Mouse (Mus musculus): ENCODE data around the gene Bbs9.

Bbs9 gene

DNA sequence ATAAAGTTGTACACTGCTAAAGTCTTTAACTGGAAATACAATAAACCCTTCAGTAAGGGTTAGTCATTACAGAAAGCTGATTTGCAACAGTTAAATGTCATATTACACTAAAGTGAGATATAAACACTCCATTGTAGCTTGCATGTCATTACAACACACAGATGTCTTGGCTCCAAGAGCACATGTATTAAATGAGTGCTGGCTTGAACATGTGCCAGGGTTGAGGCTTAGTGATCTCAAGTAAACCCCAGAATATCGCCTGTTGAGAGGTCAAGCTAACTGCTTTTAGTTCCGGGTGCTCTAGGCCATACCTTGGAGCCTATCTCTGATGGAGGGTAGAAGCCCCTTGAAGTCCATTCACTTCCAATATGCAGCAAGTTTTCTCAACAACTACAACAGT, 273.1 kb downstream of the Bbs9 start:
- DNase-seq (ENCODE audit: low spot score) = no peak

- no peak for DNase-seq (ENCODE audit: low spot score)
Observed at GRCm38 (mm10) chr9:22750779-22751545, 275.4 kb downstream of the Bbs9 start.

DNA sequence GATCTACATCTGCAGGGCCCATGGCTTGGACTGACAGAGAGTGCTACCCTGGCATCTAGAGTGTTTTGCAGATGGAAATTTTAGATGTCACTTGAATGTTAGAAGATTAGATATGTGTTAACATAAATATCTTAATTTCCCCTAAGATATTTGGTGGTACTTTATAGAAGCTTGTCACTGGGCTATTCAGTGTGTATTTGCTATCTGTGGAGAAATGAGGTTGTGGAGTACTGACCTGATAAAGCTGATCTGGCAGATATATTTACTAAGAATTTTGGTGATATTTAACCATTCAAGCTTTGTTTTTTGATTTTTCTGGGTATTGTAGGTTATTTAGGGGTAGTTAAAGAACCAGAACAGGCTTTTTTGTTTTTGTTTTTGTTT, 276.0 kb downstream of the Bbs9 start:
- DNase-seq (ENCODE audit: low spot score) = no peak

- no peak for DNase-seq (ENCODE audit: low spot score)
Observed at GRCm38 (mm10) chr9:22754081-22754672, 278.7 kb downstream of the Bbs9 start.

DNA sequence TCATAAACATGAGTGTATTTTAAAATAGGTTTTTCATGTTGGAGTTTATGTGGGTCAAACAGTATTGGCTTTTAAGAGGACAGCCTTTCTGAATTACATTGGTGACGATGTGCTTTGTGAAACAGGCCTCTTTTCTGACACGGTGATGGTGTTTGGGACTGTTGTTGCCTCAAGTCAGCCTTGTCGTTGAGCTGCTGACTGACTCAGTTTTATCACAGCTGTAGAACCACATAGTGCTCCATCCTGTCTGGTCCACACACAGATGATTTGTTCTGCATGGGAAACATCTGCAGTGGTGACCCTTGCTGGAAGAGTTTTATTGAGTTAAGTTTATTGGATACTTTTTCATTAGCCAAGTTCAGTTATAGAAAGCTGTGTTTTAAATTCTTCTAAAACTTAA, 283.0 kb downstream of the Bbs9 start:
- DNase-seq (ENCODE audit: low spot score) = no peak

- DNase-seq (ENCODE audit: low spot score) = no peak
Observed at GRCm38 (mm10) chr9:22759241-22759640, 283.7 kb downstream of the Bbs9 start.

DNA sequence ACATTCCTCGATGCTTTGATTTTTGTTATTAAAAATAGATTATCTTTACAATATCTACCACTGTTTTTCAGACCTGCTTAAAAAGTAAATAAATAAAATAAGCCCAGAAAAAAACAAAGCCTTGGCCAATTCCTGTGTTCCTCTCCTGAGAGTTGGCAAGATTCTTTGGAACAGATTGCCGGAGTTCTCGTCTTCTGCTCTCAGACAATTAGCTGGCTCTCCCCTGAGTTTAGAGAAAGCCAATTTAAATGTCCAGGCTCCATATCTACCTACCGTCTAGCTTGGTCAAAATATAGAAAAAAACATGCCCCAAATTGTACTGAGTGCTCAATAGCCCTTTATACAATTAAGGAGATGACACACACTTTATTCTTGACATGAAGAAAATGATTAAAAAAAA, 284.9 kb downstream of the Bbs9 start:
- no peak for DNase-seq (ENCODE audit: low spot score)

DNA sequence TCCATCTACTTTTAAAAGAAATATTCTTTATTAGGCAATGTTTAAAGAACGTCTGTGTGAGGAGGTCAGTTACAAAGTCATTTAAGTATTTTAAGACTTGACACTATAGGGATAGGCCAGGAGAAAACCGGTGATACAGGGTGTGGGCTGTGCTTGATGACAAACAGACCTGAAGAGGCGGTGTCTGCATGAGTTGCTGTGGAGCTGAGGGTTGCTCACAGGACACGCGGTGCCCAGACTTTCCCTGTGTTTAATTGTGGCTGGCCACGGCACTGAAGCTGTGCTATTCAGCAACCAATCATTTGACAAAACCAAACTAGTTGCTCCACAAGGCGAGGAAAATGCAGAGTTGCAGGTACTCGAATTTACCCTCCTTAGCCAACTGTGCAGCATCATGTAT, 286.0 kb downstream of the Bbs9 start:
- DNase-seq (ENCODE audit: low spot score) = no peak

DNA sequence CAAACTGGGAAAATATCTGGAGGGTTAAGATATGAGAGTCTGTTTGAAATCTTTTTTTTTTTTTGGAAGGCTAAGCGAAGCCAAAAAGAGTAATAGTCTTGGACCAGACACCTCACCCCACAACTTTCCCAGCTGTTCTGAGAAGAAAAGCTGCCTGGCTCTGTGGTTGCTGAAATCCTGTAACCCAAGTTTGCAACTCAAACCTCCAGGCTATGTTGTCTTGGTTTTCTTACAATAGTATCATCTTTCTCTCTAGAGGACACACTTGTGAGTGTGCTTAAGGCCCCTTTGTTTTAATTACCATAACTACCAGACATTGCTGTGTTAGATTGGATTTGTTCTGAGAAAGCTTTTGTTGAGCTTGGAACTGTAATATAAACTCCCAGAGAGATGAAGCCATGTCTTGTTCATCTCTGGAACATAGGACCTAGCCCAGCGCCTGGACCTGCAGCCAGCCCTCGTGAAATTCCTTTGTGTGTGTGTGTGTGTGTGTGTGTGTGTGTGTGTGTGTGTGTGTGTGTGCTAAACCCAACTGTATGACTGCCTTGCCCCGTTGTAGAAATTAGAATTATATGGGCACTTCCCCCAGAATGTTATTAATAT, 290.2 kb downstream of the Bbs9 start:
- DNase-seq (ENCODE audit: low spot score) = no peak

DNA sequence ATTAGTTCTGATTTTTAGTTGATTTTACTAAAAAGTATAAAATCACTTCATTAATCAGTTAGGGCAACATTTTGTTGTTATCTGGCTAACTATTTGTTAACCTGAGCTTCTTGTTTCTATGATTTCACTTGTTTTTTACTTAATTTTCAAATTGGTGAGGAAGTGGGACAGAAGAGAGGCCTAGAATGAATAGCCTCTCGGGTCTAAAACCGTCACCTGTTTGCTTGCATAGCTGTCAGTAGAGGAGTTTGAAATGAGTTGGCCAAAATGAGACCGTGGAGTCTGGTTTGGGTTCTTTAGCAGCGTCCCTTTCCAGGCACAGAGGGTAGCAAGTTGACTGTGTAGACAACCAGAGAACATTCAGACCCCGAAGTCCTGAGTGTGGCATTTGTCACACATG, 291.6 kb downstream of the Bbs9 start:
- DNase-seq (ENCODE audit: low spot score) = no peak

DNA sequence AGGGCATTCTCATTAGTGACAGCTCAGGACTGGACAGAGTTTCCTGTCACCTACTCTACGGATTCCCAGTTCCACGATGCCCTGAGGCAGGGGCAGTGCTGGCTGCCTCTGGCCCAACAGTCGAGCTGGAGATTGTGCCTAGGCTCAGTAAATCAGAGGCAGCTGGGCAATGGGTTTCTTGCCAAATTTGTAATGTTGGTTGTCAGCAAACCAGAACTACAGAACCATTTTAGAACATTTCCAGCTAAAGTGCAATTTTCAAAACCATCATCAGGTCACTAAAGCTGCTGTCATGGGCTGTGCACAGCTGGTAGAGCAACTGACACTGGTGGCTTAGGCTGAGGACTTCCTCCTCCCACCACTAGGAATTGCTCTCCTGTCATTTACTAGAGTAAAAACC, 292.3 kb downstream of the Bbs9 start:
- no peak for DNase-seq (ENCODE audit: low spot score)

- DNase-seq (ENCODE audit: low spot score) = no peak
Observed at GRCm38 (mm10) chr9:22771785-22772184, 296.3 kb downstream of the Bbs9 start.

DNA sequence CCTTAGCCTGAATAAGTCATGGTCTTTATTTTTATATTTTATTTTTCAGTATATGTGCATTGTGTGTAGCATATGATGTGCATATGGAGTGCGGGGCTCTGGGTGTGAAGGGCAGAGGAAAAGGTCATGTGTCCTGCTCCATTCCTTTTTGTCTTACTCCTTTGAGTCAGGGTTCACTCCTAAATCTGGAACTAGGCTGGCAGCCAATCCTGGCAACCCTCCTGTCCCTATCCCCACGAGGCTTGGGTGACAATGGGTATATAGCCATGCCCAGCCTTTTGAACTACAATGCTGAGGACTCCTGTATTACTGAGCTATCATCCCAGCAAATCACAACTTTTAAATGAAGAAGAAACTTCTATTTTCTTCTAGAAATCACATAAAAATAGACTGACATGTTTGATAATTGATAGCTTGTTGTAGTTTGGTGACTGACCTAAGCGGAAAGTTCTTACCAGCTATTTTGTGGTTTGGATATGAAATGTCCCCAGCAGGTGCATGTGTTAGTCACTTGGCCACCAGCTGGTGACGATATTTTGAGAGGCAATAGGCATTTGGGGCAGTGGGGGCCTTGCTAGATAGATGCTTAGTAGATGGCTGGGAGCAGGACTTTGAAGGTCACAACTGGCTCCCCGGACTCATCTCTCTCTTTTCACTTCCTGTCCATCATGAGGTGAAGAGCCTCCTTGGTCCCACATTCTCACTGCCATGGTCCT, 300.9 kb downstream of the Bbs9 start:
- DNase-seq (ENCODE audit: low spot score) = no peak

- no peak for DNase-seq (ENCODE audit: low spot score)
Observed at GRCm38 (mm10) chr9:22777425-22777824, 301.9 kb downstream of the Bbs9 start.

DNA sequence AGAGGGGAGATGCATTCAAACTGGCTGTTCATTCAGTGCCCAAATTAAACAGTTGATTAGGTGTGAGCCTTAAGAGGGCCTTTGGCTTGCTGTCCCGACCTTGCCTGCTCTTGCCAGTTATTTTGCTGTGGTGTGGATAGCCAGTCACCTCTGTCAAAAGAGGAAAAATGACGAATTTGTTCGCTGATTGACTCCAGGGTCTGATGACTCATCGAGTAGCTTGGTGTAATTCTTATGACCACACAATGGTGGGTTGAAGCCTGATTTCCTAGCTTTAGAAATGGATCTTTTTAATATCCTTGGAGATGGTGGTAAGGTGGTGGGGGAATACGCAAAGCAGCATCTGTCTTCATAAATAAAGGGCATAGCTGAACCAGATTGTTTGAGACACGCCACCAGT, 304.1 kb downstream of the Bbs9 start:
- no peak for DNase-seq (ENCODE audit: low spot score)

DNA sequence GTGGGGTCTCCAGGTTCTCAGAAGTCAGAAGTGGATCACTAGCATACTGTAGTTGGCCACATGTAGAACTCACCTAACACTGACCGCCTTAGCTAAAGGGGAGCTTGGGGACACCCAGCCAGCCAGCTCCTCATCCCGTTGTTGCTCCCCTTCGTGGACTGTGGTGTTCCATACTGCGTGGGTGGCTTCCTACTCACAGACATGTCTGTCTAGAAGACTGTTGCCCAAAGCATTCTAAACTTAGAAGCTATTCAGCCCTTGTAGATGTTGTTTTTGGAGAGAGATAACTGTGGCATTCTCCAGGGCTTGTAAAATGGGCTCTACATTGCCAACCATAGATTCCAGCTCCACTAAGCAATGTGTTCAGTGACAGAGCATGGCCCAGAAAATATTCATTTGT, 310.5 kb downstream of the Bbs9 start:
- DNase-seq (ENCODE audit: low spot score) = no peak

DNA sequence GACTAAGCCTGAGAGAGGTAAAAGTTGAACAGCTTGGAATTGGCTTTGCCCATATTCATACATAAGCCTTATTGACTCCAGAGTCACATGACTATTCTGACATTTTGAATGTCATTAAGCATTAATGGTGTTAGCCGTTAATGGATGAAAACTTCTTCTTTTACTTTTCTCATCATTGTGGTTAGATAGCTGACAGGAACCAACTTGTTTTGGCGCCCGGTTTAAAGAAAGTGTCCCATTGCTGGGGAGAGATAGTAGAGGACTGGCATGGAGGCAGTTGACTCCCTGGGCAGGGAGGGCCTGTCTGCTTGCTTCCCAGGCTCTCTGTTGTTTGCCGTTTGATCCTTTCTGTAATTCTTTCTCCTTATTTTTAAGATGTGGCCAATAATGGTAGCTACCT, 312.9 kb downstream of the Bbs9 start:
- DNase-seq (ENCODE audit: low spot score) = no peak

DNA sequence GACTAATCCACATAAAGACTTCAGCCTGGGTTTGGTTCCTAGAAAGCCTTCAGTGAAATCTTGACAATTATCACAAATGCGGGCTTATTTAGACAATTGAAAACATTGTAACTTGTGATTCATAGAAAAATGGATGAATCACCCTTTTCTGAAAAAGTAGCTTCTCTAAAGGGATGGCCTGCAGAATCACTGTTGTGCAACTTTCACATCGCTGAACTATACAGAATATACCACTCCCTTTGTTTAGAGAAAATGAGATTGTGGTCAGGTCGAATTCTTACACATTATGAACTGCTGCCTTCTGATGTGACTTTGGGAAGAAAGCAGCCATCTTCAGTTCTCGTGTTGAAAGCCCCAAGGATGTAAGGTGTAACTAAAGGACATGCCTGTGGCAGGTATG, 313.3 kb downstream of the Bbs9 start:
- DNase-seq (ENCODE audit: low spot score) = no peak

GRCm38 (mm10) chr9:22789380-22790168, 314.1 kb downstream of the Bbs9 start:
- no peak for DNase-seq (ENCODE audit: low spot score)

DNA sequence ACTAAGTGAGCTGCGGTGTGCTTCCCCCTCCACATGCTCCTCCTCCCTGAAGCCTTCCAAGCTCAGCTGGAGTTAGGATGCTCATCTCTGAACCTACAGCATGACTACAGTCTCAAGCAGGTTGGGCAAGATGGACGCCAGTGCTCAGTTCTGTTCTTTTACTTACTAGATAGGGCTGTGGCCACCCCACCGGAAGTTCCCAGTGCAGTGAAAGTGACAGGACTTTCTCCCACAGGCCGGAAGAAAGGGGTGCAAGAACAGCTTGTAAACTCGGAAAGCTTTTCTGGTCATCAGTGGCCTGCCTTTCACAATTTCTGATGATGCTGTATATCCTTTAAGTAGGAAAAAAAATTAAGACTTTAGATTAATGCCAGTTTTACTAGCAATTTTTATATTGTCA, 315.7 kb downstream of the Bbs9 start:
- DNase-seq (ENCODE audit: low spot score) = no peak

GRCm38 (mm10) chr9:22791750-22792149, 316.2 kb downstream of the Bbs9 start:
- no peak for DNase-seq (ENCODE audit: low spot score)

- DNase-seq (ENCODE audit: low spot score) = no peak
Observed at GRCm38 (mm10) chr9:22793698-22794097, 318.2 kb downstream of the Bbs9 start.
